Mouse (Mus musculus): ENCODE data around the gene Znrf3.

GRCm38 (mm10) chr11:5314796-5315195 lies 129.9 kb downstream of the Znrf3 start:
- no peak for TF ChIP-seq CTCF (conservative IDR thresholded peaks at IDR 0.05; ENCODE audit: low read length)
- no peak for TF ChIP-seq POU5F1 (IDR thresholded peaks at IDR 0.05; ENCODE audit: borderline replicate concordance, low read length)
- TF ChIP-seq NANOG (IDR thresholded peaks at IDR 0.05; ENCODE audit: borderline replicate concordance, low read length): no peak

Measured in E14TG2a.4 (cell line).